Mouse (Mus musculus): Measurements from ENCODE around the gene Zbtb45.

Zbtb45 gene

GRCm38 (mm10) chr7:12954896-12955295 lies 54.9 kb downstream of the Zbtb45 start:
- DNase-seq (ENCODE audit: low read depth, low spot score), result peak; percentile 74
